12 mouse cellular contexts compared by ENCODE assay signal in genomic region chr17:28272281-28272680, GRCm38 (mm10). TPM values are rescaled to one million over a fixed set of nuclear protein-coding genes. Genes with fewer than 3 reads are reported as not detected.
DNase-seq lines count a peak whose midpoint lies in the region; ATAC-seq lines count a peak whose summit lies in the region.
"Had no signal": no experiment of that assay in that cellular context is flagged by ENCODE, and none has a peak within 500 bp of the region (broad histone marks: within the 10 kb centered on the region; RNA-seq: fewer than 3 reads in every experiment).

No protein-coding gene starts in this region.

- peak overlapping the region; percentile 31 for H3K27ac ChIP-seq in heart, embryonic 10.5 days
- H3K27ac ChIP-seq in lung, embryonic 15.5 days, result peak overlapping the region; percentile 85
- H3K27ac ChIP-seq in embryonic facial prominence, embryonic 15.5 days (replicated peaks), result peak overlapping the region; percentile 48; the same call in 1 of the 2 replicates
- H3K27ac ChIP-seq: hindbrain, embryonic 15.5 days; layer of hippocampus, adult 2 months had no signal

- ATAC-seq in lung, embryonic 15.5 days (ENCODE audit: borderline replicate concordance, extremely low read depth, low FRiP score, low TSS enrichment), result no peak
- no peak for ATAC-seq in embryonic facial prominence, embryonic 15.5 days (ENCODE audit: insufficient number of reproducible peaks, low FRiP score, low TSS enrichment, low read depth)

- 74% methylated on average over 9 of the region's 9 CpGs for WGBS in heart, embryonic 10.5 days
- 61% methylated on average over 9 of the region's 9 CpGs for whole genome bisulfite sequencing in lung, embryonic 15.5 days
- 78% methylated on average over 9 of the region's 9 CpGs for WGBS in embryonic facial prominence, embryonic 15.5 days

- no peak for DNase-seq in heart, embryonic 10.5 days (ENCODE audit: low spot score)
- no peak for DNase-seq in heart, adult 9 months (ENCODE audit: low spot score in 2 of 2)
- no peak for DNase-seq in lung, postnatal 25 days (ENCODE audit: low spot score)
- peak; percentile 64 for DNase-seq in skeletal muscle tissue, adult 2 months (ENCODE audit: low read depth, low spot score)
- no peak for DNase-seq in layer of hippocampus, adult 11-12 months (ENCODE audit: low spot score)
- DNase-seq in frontal cortex, postnatal 25 days (ENCODE audit: low spot score in 2 of 2), result no peak

- no peak overlapping the region for H3K9ac ChIP-seq in lung, embryonic 15.5 days
- no peak overlapping the region for H3K9ac ChIP-seq in embryonic facial prominence, embryonic 15.5 days
- H3K9ac ChIP-seq: hindbrain, embryonic 15.5 days had no signal

- no peaks in the 10 kb centered on the region for H3K36me3 ChIP-seq in heart, embryonic 10.5 days
- H3K36me3 ChIP-seq in lung, embryonic 15.5 days, result no peaks in the 10 kb centered on the region
- H3K36me3 ChIP-seq in embryonic facial prominence, embryonic 15.5 days, result no peaks in the 10 kb centered on the region
- H3K36me3 ChIP-seq: hindbrain, embryonic 15.5 days had no signal

- 0 out of 2 replicates have a peak overlapping the region, but pooled peaks have one; percentile 4 for H3K4me2 ChIP-seq in lung, embryonic 15.5 days
- no peak overlapping the region for H3K4me2 ChIP-seq in embryonic facial prominence, embryonic 15.5 days (replicated peaks)
- H3K4me2 ChIP-seq: hindbrain, embryonic 15.5 days; liver, embryonic 11.5 days had no signal

- H3K27me3 ChIP-seq in heart, embryonic 10.5 days (ENCODE audit: insufficient read depth, poor library complexity, severe bottlenecking), result no peaks in the 10 kb centered on the region
- H3K27me3 ChIP-seq in lung, embryonic 15.5 days, result no peaks in the 10 kb centered on the region
- no peaks in the 10 kb centered on the region for H3K27me3 ChIP-seq in embryonic facial prominence, embryonic 15.5 days
- H3K27me3 ChIP-seq: hindbrain, embryonic 15.5 days had no signal

- H3K9me3 ChIP-seq in heart, embryonic 10.5 days, result no peaks in the 10 kb centered on the region
- H3K9me3 ChIP-seq in lung, embryonic 15.5 days, result no peaks in the 10 kb centered on the region
- no peaks in the 10 kb centered on the region for H3K9me3 ChIP-seq in embryonic facial prominence, embryonic 15.5 days (replicated peaks)
- H3K9me3 ChIP-seq: hindbrain, embryonic 15.5 days had no signal

- H3K4me1 ChIP-seq in heart, embryonic 10.5 days, result peaks cover 42% of the 10 kb centered on the region
- H3K4me1 ChIP-seq in lung, embryonic 15.5 days, result peaks cover 39% of the 10 kb centered on the region
- peaks cover 16% of the 10 kb centered on the region for H3K4me1 ChIP-seq in embryonic facial prominence, embryonic 15.5 days

- no peak overlapping the region for H3K4me3 ChIP-seq in heart, embryonic 10.5 days
- H3K4me3 ChIP-seq in lung, embryonic 15.5 days, result no peak overlapping the region
- H3K4me3 ChIP-seq in embryonic facial prominence, embryonic 15.5 days (replicated peaks), result no peak overlapping the region
- H3K4me3 ChIP-seq: erythroblast, embryonic 14.5 days; hindbrain, embryonic 15.5 days; layer of hippocampus, adult 2 months had no signal

RNA-seq across cellular contexts. Expression of gene Ppard, which starts 39.8 kb away (rescaled TPM):
- 0.87 and 1.2 TPM in 2 replicates for polyA plus RNA-seq in heart, embryonic 10.5 days (2016; fragmentation: Nextera tagmentation; extraction: Ambion mirVana)
- polyA plus RNA-seq in lung, embryonic 15.5 days (2015; fragmentation: Nextera tagmentation; extraction: Ambion mirVana), result 2.1 and 2.9 TPM in 2 replicates
- polyA plus RNA-seq in embryonic facial prominence, embryonic 15.5 days (2015; fragmentation: Nextera tagmentation; extraction: Ambion mirVana), result 3.2 and 4.0 TPM in 2 replicates

RNA-seq across cellular contexts. Expression of gene Fance, which starts 41.0 kb away (rescaled TPM):
- 25.8 and 30.6 TPM in 2 replicates for polyA plus RNA-seq in heart, embryonic 10.5 days (2016; fragmentation: Nextera tagmentation; extraction: Ambion mirVana)
- polyA plus RNA-seq in lung, embryonic 15.5 days (2015; fragmentation: Nextera tagmentation; extraction: Ambion mirVana), result 32.8 and 33.3 TPM in 2 replicates
- polyA plus RNA-seq in embryonic facial prominence, embryonic 15.5 days (2015; fragmentation: Nextera tagmentation; extraction: Ambion mirVana), result 37.6 and 38.5 TPM in 2 replicates

RNA-seq across cellular contexts. Expression of gene Rpl10a, which starts 56.0 kb away (rescaled TPM):
- polyA plus RNA-seq in heart, embryonic 10.5 days (2016; fragmentation: Nextera tagmentation; extraction: Ambion mirVana), result 345 and 365 TPM in 2 replicates
- polyA plus RNA-seq in lung, embryonic 15.5 days (2015; fragmentation: Nextera tagmentation; extraction: Ambion mirVana), result 606 and 658 TPM in 2 replicates
- polyA plus RNA-seq in embryonic facial prominence, embryonic 15.5 days (2015; fragmentation: Nextera tagmentation; extraction: Ambion mirVana), result 620 and 681 TPM in 2 replicates

Comparison
In these comparisons a context has a peak if more than half of its experiments do, and no peak if none do; other contexts are left out.
1. H3K27ac ChIP-seq: peak in every context shown above with its lines; median percentile 85 in lung, embryonic 15.5 days; 48 in embryonic facial prominence, embryonic 15.5 days; 31 in heart, embryonic 10.5 days.